In genomic region chr3:152266036-152266421, GRCm38 (mm10) we compare ENCODE assay signal across 8 mouse cellular contexts. TPM values are rescaled to one million over a fixed set of nuclear protein-coding genes. Genes with fewer than 3 reads are reported as not detected.
DNase-seq lines count a peak whose midpoint lies in the region; ATAC-seq and TF ChIP-seq lines count a peak whose summit lies in the region.

Gene Nexn, minus strand, starts transcription at chr3:152266350.

- no peaks in the 10 kb centered on the region for H3K9me3 ChIP-seq in forebrain, embryonic 16.5 days (ENCODE audit: control insufficient read depth, low read length)
- no peaks in the 10 kb centered on the region for H3K9me3 ChIP-seq in hindbrain, embryonic 15.5 days
- H3K9me3 ChIP-seq in midbrain, postnatal 0 days (ENCODE audit: low read length) = no peaks in the 10 kb centered on the region

- ATAC-seq in forebrain, embryonic 16.5 days = 0 out of 2 replicates have a peak, but pooled peaks have one; percentile 29
- ATAC-seq in hindbrain, embryonic 15.5 days (ENCODE audit: low FRiP score, low read depth) = peak; percentile 24; the same call in 1 of the 2 replicates
- 0 out of 2 replicates have a peak, but pooled peaks have one; percentile 9 for ATAC-seq in midbrain, postnatal 0 days (ENCODE audit: low FRiP score)

- TF ChIP-seq POLR2A in lung, adult 2 months (IDR thresholded peaks at IDR 0.05; ENCODE audit: borderline replicate concordance, extremely low read depth, low read depth, low read length) = no peak

- H3K27ac ChIP-seq in forebrain, embryonic 16.5 days (ENCODE audit: low read length) = no peak within 1 kb of the TSS
- no peak within 1 kb of the TSS for H3K27ac ChIP-seq in hindbrain, embryonic 15.5 days (replicated peaks)
- H3K27ac ChIP-seq in midbrain, postnatal 0 days (ENCODE audit: low read depth, low read length) = no peak within 1 kb of the TSS

- H3K4me1 ChIP-seq in lung, adult 2 months (ENCODE audit: control insufficient read depth, insufficient read depth, low read length) = peaks cover 3% of the 10 kb centered on the region; the same call in 1 of the 2 replicates
- peaks cover 14% of the 10 kb centered on the region for H3K4me1 ChIP-seq in forebrain, embryonic 16.5 days (replicated peaks; ENCODE audit: control insufficient read depth, insufficient read depth, low read length)
- peaks cover 18% of the 10 kb centered on the region for H3K4me1 ChIP-seq in hindbrain, embryonic 15.5 days (replicated peaks)
- H3K4me1 ChIP-seq in midbrain, postnatal 0 days (ENCODE audit: insufficient read depth, low read length) = peaks cover 2% of the 10 kb centered on the region; the same call in 1 of the 2 replicates

- peaks cover 23% of the 10 kb centered on the region for H3K27me3 ChIP-seq in forebrain, embryonic 16.5 days (replicated peaks; ENCODE audit: control insufficient read depth, insufficient read depth, low read length)
- peaks cover 21% of the 10 kb centered on the region for H3K27me3 ChIP-seq in hindbrain, embryonic 15.5 days
- H3K27me3 ChIP-seq in midbrain, postnatal 0 days (ENCODE audit: insufficient read depth, low read length) = no peaks in the 10 kb centered on the region; the same call in 1 of the 2 replicates

- DNase-seq in lung, adult 2 months = no peak
- no peak for DNase-seq in lung, postnatal 36 days
- no peak for DNase-seq in midbrain, postnatal 0 days (ENCODE audit: low spot score)
- no peak for DNase-seq in adrenal gland, postnatal 25 days
- DNase-seq in adrenal gland, postnatal 10 days = no peak
- DNase-seq in B cell, adult 2 months = no peak

- H3K36me3 ChIP-seq in forebrain, embryonic 16.5 days (ENCODE audit: control insufficient read depth, insufficient read depth) = no peaks in the 10 kb centered on the region
- no peaks in the 10 kb centered on the region for H3K36me3 ChIP-seq in hindbrain, embryonic 15.5 days
- H3K36me3 ChIP-seq in midbrain, postnatal 0 days (ENCODE audit: insufficient read depth, low read length) = no peaks in the 10 kb centered on the region

- WGBS in lung, adult 2 months = 8% methylated on average over 13 of the region's 13 CpGs
- 6% methylated on average over 13 of the region's 13 CpGs for WGBS in forebrain, embryonic 16.5 days
- WGBS in hindbrain, embryonic 15.5 days = 4% methylated on average over 13 of the region's 13 CpGs
- 4% methylated on average over 13 of the region's 13 CpGs for WGBS in midbrain, postnatal 0 days

- H3K9ac ChIP-seq in forebrain, embryonic 16.5 days (replicated peaks; ENCODE audit: low read depth, low read length) = peak within 1 kb of the TSS; percentile 64
- H3K9ac ChIP-seq in hindbrain, embryonic 15.5 days = peak within 1 kb of the TSS; percentile 40
- H3K9ac ChIP-seq in midbrain, postnatal 0 days (replicated peaks; ENCODE audit: low read length, poor library complexity, severe bottlenecking) = peak within 1 kb of the TSS; percentile 44

- H3K4me2 ChIP-seq in forebrain, embryonic 16.5 days (ENCODE audit: low read length) = peak within 1 kb of the TSS; percentile 99
- peak within 1 kb of the TSS; percentile 99 for H3K4me2 ChIP-seq in hindbrain, embryonic 15.5 days
- H3K4me2 ChIP-seq in midbrain, postnatal 0 days (ENCODE audit: low read depth, low read length, poor library complexity, severe bottlenecking) = peak within 1 kb of the TSS; percentile 100

- H3K4me3 ChIP-seq in lung, adult 2 months (replicated peaks; ENCODE audit: extremely low read depth, low read depth, low read length) = peak within 1 kb of the TSS; percentile 55
- H3K4me3 ChIP-seq in forebrain, embryonic 16.5 days (replicated peaks; ENCODE audit: low read length) = peak within 1 kb of the TSS; percentile 58
- H3K4me3 ChIP-seq in hindbrain, embryonic 15.5 days = peak within 1 kb of the TSS; percentile 47
- H3K4me3 ChIP-seq in midbrain, postnatal 0 days (ENCODE audit: low read depth, low read length) = peak within 1 kb of the TSS; percentile 55

- no peak for TF ChIP-seq CTCF in lung, adult 2 months (IDR thresholded peaks at IDR 0.05; ENCODE audit: insufficient read depth, low read length)
- no peak for TF ChIP-seq CTCF in midbrain, postnatal 0 days (IDR thresholded peaks at IDR 0.05)

RNA-seq across cellular contexts. Expression of gene Nexn, which starts in this region (rescaled TPM):
- polyA plus RNA-seq in lung, adult 2 months (2012; rRNA removed) = 0.34 and 1.1 TPM in 2 replicates
- 2.2 and 5.1 TPM in 2 replicates for polyA plus RNA-seq in forebrain, embryonic 16.5 days (2015; fragmentation: Nextera tagmentation; extraction: Ambion mirVana)
- polyA plus RNA-seq in hindbrain, embryonic 15.5 days (2015; fragmentation: Nextera tagmentation; extraction: Ambion mirVana) = 1.4 and 1.8 TPM in 2 replicates
- 0.11 and 0.28 TPM in 2 replicates for total RNA-seq in midbrain, postnatal 0 days (2014; rRNA removed)
- polyA plus RNA-seq in midbrain, postnatal 0 days (2015; fragmentation: Nextera tagmentation; extraction: Ambion mirVana) = 1.5 and 2.3 TPM in 2 replicates
- total RNA-seq in adrenal gland, postnatal 25 days (2021) = 3.5 and 4.7 TPM in 2 replicates
- 10 to 100 TPM in 1 of 2 experiments, 1 to 10 TPM in 1; 8.6 to 30.7 TPM for total RNA-seq in adrenal gland, postnatal 10 days (2021)
